Mouse (Mus musculus) kidney, adult 18-20 months (tissue): ENCODE measurements at regions not wholly inside any gene's neighbourhood (a gene's known extent, or its start where the extent isn't known, plus 50 kb on each side); places are given as distances from the start of the nearest gene placed in this dataset.
A peak's percentile ranks its signal among the peaks of the same experiment; 100 is the strongest.

Experiments used
- DNase-seq: peaks from one replicate; pipeline ENCODE4 v3.0.0; 2021

GRCm38 (mm10) chrX:11490146-11490693, 162.6 kb downstream of the H2al1j start:
- DNase-seq, result no peak

- no peak for DNase-seq
Measured at GRCm38 (mm10) chrX:11491235-11491634, 163.6 kb downstream of the H2al1j start.

- no peak for DNase-seq
Measured at GRCm38 (mm10) chrX:11491676-11492391, 164.2 kb downstream of the H2al1j start.

GRCm38 (mm10) chrX:11493526-11494245, 166.1 kb downstream of the H2al1j start:
- no peak for DNase-seq

GRCm38 (mm10) chrX:11494246-11494630, 166.6 kb downstream of the H2al1j start:
- DNase-seq, result no peak

- DNase-seq, result peak; percentile 12
Measured at GRCm38 (mm10) chrX:11512439-11512838, 184.8 kb downstream of the H2al1j start.

- DNase-seq, result no peak
Measured at GRCm38 (mm10) chrX:11512928-11513327, 185.3 kb downstream of the H2al1j start.

GRCm38 (mm10) chrX:11523791-11524190, 196.2 kb downstream of the H2al1j start:
- no peak for DNase-seq

GRCm38 (mm10) chrX:11525326-11525725, 197.7 kb downstream of the H2al1j start:
- no peak for DNase-seq

- no peak for DNase-seq
Measured at GRCm38 (mm10) chrX:11528589-11528988, 201.0 kb downstream of the H2al1j start.

GRCm38 (mm10) chrX:11529221-11529620, 201.6 kb downstream of the H2al1j start:
- DNase-seq, result no peak

- DNase-seq, result no peak
Measured at GRCm38 (mm10) chrX:11532817-11533216, 205.2 kb downstream of the H2al1j start.

GRCm38 (mm10) chrX:11533871-11534270, 206.2 kb downstream of the H2al1j start:
- DNase-seq, result no peak

GRCm38 (mm10) chrX:11541011-11541410, 213.4 kb downstream of the H2al1j start:
- no peak for DNase-seq

GRCm38 (mm10) chrX:11550164-11550851, 222.7 kb downstream of the H2al1j start:
- DNase-seq, result no peak

GRCm38 (mm10) chrX:11552177-11552576, 224.6 kb downstream of the H2al1j start:
- no peak for DNase-seq

- no peak for DNase-seq
Measured at GRCm38 (mm10) chrX:11555035-11555570, 227.5 kb downstream of the H2al1j start.

GRCm38 (mm10) chrX:11558260-11558659, 230.6 kb downstream of the H2al1j start:
- DNase-seq, result no peak

GRCm38 (mm10) chrX:11560550-11561276, 233.1 kb downstream of the H2al1j start:
- no peak for DNase-seq

- DNase-seq, result no peak
Measured at GRCm38 (mm10) chrX:11565888-11566287, 238.3 kb downstream of the H2al1j start.

- no peak for DNase-seq
Measured at GRCm38 (mm10) chrX:11567827-11568226, 240.2 kb downstream of the H2al1j start.

GRCm38 (mm10) chrX:11568262-11568661, 240.6 kb downstream of the H2al1j start:
- peak; percentile 15 for DNase-seq
